Mouse (Mus musculus) CD4-positive, CD25-positive, alpha-beta regulatory T cell, adult 2 months (primary cell): ENCODE measurements around the gene Adora2b.
"Not testable (repeated sequence)": the region's sequence is repeated elsewhere in the genome, so short reads cannot be mapped to it uniquely, and the experiment has no call there.

Experiments
- DNase-seq: peaks from one replicate; pipeline ENCODE4 v3.0.0-alpha.2; 2012; ENCODE audit warnings: low read depth, low spot score

Gene Adora2b

DNA sequence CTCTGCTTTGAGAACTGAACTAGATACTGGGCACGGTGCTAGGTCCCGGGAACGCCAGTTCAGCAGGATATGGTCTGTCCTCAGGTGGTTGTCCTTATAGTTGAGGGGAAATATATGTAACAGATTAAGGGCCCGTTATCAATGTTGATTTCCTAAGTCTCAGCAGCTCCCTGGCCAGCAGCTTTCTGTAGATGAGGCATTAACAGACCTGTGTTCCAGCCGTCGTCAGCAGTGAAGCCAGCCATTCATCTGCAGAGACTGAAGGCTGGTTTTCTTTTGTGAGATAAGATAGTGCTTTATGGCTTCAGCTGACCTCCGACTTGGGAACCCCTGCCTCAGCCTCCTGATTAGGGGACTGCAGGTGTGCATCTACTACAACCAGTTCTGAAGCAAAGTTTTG is 15.2 kb downstream of the Adora2b start:
- no peak for DNase-seq

DNA sequence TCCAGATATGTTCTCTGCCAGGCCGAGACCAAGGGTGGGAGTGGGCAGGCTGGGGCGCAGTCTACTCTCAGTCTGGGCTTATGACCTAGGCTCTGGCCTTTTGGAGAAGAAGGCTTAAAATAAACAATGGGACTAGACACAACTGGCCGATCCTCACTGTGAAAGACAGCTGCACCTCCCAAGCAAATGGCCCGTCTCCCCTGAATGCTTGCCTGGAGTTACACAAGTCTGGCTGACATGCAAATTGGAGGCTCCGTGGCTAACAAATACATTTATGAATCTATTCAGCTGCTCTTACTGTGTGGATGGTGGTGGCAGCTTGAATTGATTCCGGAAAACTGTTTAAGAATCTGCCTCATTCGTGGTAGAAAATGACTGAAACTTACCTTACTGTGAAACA is 16.9 kb downstream of the Adora2b start:
- DNase-seq = no peak

- DNase-seq = no peak
Measured at GRCm38 (mm10) chr11:62266466-62267214, 17.9 kb downstream of the Adora2b start.

- no peak for DNase-seq
Measured at GRCm38 (mm10) chr11:62268381-62268780, 19.6 kb downstream of the Adora2b start.

- no peak for DNase-seq
Measured at GRCm38 (mm10) chr11:62269097-62269496, 20.3 kb downstream of the Adora2b start.

DNA sequence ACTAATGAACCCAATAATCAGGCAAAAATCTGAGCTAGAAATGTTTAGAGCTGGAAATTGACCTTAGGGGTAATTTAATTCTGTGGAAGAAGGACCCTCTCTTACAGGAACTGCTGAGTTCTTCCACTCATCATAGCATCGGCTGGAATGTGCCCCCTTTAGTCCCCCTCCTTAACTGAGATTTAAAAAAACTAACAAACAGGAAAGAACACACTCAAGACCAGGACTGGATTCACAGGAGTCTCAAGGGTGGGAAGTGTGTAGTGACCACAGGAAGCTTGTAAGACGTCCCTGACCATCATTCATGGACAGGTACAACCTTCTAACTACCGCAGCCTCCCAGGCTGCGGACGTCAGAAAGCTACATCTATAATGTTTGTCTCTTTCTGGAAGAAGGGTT is 22.1 kb downstream of the Adora2b start:
- DNase-seq = no peak

- no peak for DNase-seq
Measured at GRCm38 (mm10) chr11:62277086-62277485, 28.3 kb downstream of the Adora2b start.

- peak; percentile 79 for DNase-seq
Measured at GRCm38 (mm10) chr11:62278027-62278426, 29.2 kb downstream of the Adora2b start.

- DNase-seq = peak; percentile 97
Measured at GRCm38 (mm10) chr11:62280675-62281600, 32.2 kb downstream of the Adora2b start, which contains the start of the genes Zswim7 and Ttc19. Zswim7 (minus strand) TSS chr11:62281375. Ttc19 (plus strand) TSS chr11:62281473.

DNA sequence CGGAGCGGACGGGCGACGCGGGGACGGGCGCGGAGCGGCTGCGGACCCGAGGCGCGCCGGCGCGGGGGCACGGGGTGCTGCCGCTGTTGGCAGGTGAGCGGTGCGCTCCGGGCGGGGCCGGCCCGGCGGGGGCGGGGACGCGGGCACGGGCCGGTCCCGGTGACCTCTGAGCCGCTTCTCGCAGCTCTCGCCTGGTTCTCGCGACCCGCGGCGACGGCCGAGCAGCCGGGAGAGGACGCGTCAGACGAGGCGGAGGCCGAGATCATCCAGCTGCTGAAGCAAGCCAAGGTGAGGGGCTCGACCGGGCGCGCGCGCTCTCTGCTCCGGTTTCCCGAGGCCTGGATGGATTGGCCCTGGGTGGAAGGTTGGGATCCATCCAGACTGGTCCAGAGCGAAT is 32.8 kb downstream of the Adora2b start:
- DNase-seq = no peak

- not testable (repeated sequence) for DNase-seq
Measured at GRCm38 (mm10) chr11:62284020-62284419, 35.2 kb downstream of the Adora2b start.

GRCm38 (mm10) chr11:62285020-62285419 is 36.2 kb downstream of the Adora2b start:
- no peak for DNase-seq

DNA sequence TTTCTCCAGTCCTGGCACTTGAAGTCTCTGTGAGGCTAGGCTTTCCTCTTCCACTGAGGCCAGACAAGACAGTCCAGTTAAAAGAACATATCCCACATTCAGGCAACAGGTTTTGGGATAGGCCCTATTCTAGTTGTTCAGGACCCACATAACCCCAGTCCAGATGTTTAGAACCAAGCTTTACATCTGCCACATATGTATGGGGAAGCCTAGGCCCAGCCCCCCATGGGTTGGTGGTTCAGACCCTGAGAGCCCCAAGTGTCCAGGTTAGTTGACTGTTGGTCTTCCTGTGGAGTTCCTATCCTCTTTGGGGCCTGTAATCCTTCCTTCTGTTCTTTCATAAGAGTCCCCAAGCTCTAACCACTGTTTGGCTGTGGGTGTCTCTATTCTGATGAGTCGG is 38.9 kb downstream of the Adora2b start:
- DNase-seq = no peak

GRCm38 (mm10) chr11:62294121-62294520 is 45.3 kb downstream of the Adora2b start:
- no peak for DNase-seq

- no peak for DNase-seq
Measured at GRCm38 (mm10) chr11:62298883-62299282, 50.1 kb downstream of the Adora2b start.

GRCm38 (mm10) chr11:62305866-62306265 is 57.1 kb downstream of the Adora2b start:
- DNase-seq = no peak

GRCm38 (mm10) chr11:62309296-62309695 is 60.5 kb downstream of the Adora2b start:
- no peak for DNase-seq

- no peak for DNase-seq
Measured at GRCm38 (mm10) chr11:62314984-62315383, 66.2 kb downstream of the Adora2b start.
